Mouse (Mus musculus) left cerebral cortex, adult 11 months (tissue): ENCODE measurements at regions not wholly inside any gene's neighbourhood (a gene's known extent, or its start where the extent isn't known, plus 50 kb on each side); places are given as distances from the start of the nearest gene placed in this dataset.

Experiments used
- DNase-seq: peaks from one replicate; pipeline ENCODE4 v3.0.0; 2022; ENCODE audit warnings: low spot score

GRCm38 (mm10) chr9:61226596-61227384 lies 145.4 kb upstream of the Tle3 start:
- DNase-seq = no peak

DNA sequence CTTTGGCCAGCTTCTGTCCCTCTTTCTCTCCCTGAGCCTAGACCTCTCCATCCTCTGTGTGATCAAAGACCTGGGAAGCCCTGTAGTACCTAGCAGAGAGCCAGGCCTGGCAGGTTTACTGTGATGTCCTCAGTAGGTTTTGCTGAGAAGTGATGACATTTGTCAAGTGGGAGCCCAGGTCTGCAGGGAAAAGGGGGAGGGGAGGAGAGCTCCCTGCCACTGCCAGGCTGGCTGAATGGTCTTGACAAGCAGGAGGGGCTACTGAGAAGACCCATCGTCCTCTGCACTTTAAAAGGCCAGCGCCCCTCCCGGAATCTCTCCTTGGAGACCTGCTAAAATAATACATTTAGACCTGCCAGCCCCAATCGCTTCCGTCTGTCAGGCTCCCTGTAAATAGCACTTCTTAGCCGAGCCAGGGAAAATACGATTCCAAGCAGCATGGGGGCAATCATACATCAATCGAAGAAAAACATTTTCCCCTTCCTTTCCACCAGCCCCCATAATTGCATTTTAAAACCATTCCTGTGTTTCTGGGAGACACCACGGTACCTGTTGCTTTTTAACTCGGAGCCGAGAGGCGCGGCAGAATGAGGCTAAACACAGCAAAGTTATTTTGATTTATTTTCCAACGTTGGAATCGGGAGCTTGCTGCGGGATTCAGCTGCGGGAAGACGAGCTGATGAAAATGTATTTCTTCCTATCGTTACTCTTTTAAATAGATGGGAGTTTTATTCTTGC lies 144.5 kb upstream of the Tle3 start:
- no peak for DNase-seq

GRCm38 (mm10) chr9:61228230-61228631 lies 143.9 kb upstream of the Tle3 start:
- DNase-seq = no peak

GRCm38 (mm10) chr9:61230306-61230705 lies 141.9 kb upstream of the Tle3 start:
- DNase-seq = no peak

- no peak for DNase-seq
These were observed 139.5 kb upstream of the Tle3 start for GRCm38 (mm10) chr9:61232630-61233029.

- no peak for DNase-seq
These were observed 138.9 kb upstream of the Tle3 start for GRCm38 (mm10) chr9:61233251-61233650.

DNA sequence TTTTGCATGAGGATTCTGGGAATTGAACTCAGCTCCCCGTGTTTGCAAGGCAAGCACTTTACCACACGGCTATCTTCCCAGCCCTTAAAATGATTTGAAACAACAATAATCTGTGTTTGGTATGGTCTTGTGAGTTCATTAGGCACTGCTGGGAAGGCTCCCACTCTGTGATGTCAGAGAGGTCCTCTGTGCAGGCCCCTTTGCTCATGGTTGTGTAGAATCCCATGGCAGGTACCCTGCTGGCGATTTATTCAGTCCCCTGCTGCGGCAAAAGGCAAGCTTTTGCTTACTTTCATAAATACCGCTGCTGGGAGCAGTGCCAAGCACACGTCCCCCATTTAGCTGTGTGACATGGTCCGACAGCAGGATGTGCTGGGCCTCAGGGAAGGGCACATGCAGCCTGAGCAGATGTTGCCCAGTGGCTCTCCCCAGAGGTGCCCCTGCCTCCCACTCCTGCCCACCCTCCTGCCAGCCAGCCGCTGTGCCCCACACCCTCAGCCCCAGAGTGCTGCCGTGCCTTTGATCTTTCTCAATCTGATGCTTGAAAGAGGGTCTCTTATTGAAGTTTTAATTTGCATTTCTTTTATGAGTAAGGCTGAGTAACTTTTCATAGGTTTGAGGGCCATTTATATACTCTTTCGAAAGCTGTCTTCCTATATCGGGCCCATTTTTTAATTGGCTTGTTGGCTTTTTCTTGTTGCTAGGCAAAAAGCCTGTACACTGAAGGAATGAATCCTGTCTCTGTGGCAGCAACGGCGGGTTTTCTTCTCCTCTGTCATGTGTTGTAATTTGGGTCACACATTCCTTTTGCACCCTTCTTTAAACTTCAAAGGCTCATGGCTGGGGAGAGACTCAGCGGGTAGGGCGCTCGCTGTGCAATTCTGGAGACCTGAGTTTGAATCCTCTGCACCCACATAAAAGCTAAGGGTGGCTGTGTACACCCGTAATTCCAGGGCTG lies 136.2 kb upstream of the Tle3 start:
- no peak for DNase-seq

DNA sequence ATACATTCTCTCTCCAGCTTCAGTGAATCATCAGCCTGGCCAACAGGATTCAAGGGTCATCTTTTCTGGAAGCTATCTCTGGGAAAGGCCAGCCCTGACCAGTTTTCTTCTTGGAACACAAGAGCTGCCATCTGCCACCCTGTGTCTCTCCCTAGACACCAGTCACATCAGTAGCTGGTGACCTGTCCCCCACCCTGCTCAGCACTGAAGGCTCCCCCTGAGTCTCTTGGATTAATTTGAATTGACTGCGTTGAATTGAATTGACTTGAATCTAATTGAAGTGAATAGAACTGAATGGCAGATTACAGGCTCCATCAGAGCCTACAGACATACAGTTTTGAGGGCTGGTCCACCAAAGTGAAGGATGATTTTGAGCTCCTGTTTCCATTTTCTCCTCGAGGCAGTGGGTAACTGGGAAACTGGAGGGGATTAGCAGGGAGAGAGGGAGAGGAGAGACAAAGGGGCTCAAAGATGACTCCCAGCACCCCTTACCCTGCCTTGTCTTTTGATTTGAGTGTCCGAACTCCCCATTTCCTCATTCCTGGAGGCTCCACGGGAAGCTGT lies 133.4 kb upstream of the Tle3 start:
- no peak for DNase-seq

- no peak for DNase-seq
These were observed 132.8 kb upstream of the Tle3 start for GRCm38 (mm10) chr9:61239328-61239727.

DNA sequence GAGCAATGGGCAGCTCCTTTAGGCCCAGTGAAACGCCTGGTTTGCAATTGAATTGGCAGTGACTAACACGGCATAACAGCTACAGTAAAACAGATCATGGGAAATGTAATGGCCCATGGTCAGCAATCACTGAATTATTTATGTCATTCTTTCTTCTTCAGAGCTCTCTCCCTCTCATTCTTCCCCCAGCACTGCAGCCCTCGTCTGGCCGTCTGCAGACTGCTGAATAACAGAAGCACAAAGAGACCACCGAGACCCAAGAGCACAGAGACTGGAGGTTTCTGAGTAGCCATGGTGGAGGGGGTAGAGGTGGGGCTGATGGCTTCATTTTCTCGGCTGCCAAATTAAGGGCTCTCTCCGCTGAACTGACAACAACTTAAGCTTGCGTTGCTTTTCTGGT lies 130.7 kb upstream of the Tle3 start:
- no peak for DNase-seq

- no peak for DNase-seq
These were observed 129.9 kb upstream of the Tle3 start for GRCm38 (mm10) chr9:61242167-61242860.

DNA sequence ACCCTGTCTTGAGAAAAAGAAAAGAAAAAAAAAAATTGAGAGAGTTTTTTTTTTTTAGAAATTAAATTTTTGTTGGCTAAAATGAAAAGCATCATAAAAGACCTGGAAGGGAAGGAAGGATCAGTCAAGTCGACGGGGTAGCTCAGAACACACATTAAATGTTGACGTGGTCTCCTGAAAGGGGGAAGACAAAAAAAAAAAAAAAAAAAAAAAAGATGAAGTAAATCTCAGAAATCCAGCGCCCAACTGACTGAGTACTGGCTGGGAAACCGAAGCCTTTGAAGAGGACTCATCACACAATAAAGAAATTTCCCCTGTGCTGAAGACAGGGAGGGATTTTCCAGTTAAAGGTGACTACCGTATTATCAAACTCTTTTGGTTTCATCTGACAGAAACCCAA lies 128.9 kb upstream of the Tle3 start:
- DNase-seq = no peak

- DNase-seq = no peak
These were observed 122.3 kb upstream of the Tle3 start for GRCm38 (mm10) chr9:61249691-61250425.

- DNase-seq = no peak
These were observed 120.6 kb upstream of the Tle3 start for GRCm38 (mm10) chr9:61251606-61252005.

DNA sequence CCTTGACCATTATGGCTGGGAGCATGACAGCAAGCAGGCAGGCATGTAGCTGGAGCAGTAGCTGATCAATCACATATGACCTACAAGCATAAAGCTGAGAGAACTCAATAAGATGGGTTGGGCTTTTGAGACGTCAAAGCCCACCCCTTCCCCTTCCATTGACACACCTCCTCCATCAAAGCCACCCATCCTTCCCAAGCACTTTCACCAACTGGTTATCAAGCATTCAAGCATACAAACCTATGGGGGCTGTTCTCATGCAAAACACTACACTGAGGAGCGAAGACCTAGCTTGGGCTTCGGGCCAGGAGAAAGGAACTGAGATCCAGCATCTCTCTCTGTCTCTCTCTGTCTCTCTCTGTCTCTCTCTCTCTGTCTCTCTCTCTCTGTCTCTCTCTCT lies 118.4 kb upstream of the Tle3 start:
- DNase-seq = no peak

DNA sequence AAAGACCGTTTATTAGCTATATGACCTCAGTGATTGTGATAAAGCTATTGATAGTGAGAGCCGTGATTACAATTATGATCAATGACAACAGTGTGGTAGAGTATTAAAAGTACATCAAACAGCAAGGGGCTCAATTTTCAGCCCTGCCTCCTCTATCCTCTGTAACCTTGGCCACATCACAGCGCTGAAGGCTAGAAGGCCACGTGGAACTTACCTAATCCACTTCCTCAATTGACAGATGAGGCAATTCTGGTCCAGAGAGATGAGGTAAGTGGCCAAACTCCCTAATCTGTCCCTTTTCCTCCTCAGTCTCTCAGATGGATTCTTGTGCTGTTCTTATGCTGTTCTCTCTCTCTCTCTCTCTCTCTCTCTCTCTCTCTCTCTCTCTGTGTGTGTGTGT lies 114.7 kb upstream of the Tle3 start:
- DNase-seq = no peak

GRCm38 (mm10) chr9:61258100-61258499 lies 114.1 kb upstream of the Tle3 start:
- DNase-seq = no peak

GRCm38 (mm10) chr9:61259421-61260174 lies 112.6 kb upstream of the Tle3 start:
- DNase-seq = no peak

DNA sequence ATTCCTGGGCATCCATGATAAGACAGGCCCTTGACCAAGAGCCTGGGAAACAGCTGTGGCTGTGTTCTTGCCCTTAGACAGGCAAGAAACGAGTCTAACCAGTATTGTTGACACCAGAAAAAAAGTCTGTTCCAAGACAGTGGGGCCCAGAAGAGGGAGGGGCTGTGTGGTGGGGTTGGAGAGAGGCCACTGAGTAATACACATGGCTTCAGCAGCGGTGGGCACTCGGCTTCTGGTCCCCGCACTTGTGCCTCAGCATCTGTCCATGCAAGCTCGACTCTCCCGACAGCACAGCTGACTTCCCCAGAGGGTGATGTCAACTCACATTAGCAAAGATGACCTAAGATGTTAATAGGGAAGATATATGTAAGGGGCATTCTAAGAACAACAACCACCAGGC lies 110.9 kb upstream of the Tle3 start:
- DNase-seq = no peak

DNA sequence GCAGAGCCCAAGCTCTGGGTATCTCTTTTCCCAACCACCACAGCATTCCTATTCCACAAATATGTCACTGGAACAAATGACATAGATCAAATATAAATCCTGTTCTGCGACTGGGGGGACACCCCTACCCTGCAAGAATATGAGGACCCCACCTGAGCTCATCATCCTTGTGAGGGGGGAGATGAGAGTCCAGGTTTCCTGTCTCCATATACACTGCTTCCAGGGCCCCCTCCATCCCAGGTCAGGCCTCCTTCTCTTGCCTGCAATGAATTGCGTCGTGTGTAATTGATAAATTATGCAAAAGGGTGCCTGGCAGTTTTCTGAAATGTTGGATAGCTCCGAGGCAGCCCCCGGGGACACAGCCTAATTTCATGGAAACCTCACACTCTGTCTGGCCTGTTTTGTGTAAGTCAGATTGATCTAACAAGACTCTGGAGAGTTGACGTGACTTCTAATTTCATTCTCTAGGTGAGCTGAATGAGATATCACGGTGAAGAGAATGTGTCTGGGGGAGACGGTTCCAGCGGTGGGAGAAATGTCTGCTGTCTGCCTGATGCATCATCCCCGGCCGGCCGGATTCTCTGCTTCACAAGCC lies 110.3 kb upstream of the Tle3 start:
- DNase-seq = no peak
